Mouse (Mus musculus) right cerebral cortex, postnatal 36 days (tissue): ENCODE results near the gene Afmid.

ENCODE experiments used
- DNase-seq, 2 experiments: peaks; one replicate each; pipeline ENCODE4 v3.0.0; 2022; ENCODE audit warnings: low spot score in 2 of 2, mixed read lengths in 1 of 2

Gene Afmid

DNA sequence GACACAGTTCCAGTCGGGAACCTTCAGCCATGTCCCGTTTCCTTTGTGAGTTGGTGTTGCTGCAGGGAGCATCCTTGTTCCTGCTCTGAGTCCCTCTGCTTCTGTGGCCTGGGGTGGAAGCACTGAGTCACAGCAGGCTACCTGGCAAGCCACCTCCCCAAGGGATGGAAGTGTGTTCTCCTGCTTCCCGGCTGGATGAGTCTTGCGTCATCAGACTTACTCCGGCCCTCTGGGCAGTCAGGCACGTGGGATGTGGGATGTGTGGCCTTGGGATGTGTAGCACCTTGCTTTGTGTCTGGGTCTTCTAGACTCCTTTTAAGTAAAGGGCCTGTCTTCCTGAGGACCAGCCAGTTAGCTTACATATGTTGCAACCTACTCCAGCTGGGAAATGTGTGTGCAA is 54.0 kb downstream of the Afmid start:
- no peak for DNase-seq

DNA sequence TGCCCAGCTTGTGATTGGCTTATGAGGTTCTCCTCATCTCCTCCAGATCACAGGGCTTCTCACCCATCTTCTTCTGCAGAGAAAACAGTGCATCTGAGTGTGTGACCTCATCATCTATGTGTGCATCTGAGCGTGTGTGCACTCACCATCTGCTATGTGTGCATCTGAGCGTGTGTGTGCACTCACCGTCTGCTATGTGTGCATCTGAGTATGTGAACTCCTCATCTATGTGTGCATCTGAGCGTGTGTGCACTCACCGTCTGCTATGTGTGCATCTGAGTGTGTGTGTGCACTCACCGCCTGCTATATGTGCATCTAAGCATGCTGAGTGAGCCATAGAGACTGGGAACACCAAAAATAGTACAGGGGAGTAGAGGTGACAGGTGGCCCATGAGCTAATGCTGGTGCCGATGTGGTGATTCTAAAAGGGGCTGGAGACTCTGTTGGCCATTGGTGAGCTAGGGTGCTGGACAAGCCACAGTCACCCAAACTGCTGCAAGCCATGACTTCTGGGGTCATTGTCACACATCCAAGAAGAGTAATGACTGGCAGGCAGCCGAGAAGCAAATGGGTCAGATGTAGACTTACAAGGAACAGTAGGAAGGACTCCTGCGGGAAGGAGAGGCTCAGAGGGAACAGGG is 54.7 kb downstream of the Afmid start:
- DNase-seq: no peak

DNA sequence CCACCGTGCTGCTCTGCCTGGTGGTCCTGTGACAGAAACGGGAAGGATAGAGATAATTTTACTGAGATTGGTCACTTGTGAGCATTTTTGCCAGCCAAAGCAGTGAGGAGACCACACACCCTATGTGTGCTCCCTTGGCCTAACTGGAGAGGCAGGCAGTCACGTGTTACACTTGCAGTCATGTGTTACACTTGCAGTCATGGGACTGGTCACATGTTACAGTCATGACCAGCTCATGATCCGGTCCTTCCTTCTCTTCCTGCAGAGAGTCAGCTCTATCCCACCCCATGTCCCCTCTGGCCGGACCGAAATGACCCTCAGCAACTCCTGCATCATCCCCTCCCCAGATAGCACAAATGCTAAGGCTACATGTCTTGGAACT is 55.2 kb downstream of the Afmid start:
- no peak for DNase-seq

DNA sequence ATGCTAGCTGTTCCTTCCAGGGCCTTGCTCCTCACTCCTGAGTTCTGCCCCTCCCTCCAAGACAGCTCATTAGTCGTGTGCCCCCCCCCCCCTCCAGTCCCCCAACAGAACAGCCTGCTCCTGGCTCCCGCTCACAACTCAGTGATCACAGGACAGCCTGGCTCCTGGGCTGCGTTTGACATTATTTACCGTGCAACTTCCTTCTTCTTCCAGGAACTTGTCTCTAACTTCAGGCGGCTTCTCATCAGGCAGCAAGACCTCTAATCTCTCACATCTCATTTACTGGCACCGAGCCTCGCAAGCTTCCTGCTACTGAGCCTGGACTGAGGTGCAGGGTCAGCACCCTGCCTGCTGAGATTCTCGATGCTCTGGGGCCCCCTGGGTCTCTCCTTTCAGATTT is 56.1 kb downstream of the Afmid start:
- no peak for DNase-seq

DNA sequence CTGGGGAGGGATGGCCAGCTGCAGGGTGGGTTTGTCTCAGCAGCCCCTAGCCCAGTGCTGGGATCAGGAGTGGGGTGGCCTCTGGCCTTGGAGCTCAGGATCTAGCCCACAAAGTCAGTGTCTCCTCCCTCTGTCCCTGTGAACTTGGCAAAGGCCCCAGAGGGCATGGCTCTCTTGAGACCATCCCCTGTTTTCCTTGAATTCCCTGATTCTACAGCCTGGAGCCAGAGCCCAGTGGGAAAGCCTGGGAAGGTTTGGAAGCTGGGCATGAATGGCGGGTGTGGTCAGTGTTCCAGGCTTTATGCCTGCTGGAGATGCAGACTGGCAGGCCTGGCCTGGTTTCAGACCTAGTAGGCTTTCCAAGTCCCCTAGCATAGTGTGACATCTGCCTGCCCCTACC is 56.5 kb downstream of the Afmid start:
- no peak for DNase-seq

DNA sequence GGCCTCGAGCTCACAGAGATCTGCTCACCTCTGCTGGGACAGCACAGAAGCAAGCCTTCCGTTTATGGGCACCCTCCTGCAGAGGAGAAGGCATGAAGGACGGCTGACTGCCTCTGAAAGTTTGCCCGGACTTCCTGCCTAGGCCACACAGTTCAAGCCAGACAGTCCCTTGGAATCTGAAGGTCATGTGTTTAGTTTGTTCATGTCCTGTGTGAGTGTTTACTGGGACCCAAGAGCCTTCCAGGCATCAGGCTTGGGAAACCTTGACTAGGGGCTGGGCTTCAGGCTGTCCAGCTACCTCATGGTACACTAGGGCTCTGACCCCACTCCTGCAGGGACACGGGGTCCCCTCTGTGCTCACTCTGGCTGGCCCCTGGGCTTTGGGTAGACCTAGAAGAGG is 60.3 kb downstream of the Afmid start:
- DNase-seq: no peak

DNA sequence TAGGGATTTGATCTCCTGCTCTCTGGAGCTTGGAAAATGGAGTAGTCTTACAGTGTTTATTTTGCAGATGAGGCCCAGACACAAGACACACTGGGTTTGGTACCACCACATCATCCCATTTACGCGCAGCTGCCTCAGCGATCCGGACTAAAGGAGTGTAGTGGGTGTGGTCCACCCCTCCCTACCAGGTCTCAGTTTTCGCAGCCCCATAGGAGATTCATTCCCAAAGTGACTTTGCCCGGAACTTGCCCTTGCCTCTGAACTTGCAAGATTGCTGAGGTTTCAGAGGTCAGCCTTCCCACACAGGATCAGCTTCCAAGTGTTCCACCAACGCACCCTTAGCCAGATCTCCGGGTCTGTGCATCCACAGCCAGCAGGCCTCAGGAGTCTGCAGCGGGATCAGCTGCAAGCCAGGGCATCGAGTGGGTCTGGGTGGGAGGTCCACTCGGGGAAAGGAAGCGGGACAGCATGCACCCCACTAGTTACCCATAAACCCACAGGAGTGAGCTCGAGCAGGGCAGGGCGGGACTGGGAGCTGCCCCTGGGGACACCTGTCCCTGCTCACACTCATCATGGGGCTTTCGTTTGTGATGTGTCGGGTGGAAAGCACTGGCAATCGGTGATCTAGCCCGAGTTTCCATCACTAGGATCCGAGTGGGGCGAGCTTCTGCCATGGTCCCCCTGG is 62.6 kb downstream of the Afmid start:
- no peak for DNase-seq

DNA sequence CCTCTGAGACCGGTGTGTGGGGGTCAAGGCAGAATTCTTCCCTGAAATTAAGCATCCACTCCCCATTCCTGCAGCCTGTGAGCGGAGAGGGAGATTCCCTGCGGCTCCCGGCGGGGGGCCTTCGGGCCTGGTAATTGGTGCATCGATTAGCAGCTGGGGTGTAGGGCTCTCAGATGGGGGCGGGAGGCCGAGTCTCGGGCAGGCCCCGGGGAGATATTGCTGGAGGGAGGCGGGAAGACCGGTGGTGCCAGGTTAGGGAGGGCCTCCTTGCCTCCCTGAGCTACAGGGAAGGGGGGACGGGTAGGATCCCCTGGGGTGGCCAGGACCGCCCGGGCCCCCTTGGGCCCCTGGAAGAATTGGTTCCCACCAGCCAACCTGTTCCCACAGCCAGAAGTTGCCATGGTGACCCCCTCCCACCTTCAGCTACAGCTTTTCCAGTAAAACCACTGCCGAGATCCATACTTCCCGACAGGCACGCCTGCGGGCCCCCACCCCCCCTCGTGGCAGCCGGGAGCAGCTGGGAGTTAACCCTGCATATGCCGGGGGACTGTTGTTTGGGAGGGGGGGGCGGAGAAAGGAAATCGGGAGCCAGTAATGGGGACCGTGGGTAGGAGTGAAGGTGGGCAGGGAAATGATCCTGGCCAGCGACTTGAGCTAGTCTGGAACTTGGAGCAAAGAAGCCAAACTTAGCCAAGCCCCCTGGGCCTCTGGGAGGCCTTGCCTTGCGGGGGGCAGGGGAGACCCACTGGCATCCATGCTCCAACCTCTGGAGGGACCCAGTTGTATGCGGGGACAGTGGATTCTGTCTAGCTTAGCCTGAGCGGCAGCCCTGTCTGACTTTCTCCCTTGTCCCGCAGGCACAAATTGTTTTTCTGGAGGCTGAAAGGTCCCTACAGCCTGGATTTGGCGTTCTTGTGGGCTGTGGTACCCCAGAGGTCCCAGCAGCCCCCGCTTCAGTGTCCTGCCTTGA is 63.4 kb downstream of the Afmid start:
- DNase-seq: no peak
